In the genomic region with DNA sequence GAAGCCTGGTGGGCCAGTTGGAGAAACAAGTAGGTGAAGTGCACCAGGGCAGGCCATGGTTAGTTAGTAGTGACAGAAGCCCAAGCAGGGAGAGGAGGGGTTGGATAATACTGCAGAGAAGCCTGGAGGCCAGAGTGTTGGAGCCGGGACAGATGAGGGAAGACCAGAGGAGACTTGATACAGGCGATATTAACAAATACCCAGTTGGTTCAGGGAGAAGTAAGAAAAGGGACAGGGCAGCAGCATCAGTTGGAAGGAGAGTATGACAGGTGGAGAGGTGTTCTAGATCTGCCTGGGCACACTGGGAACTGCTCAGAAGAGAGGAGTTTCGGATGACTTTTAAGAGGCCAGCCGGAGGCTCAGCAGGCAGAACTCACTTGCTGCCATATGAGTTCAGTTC, we compare ENCODE assay signal across 15 mouse cellular contexts.
"Had no signal": no experiment of that assay in that cellular context is flagged by ENCODE, and none has a peak within 500 bp of the region (broad histone marks: within the 10 kb centered on the region; RNA-seq: fewer than 3 reads in every experiment).

No protein-coding gene starts in this region.

- H3K4me3 ChIP-seq: neural tube, embryonic 15.5 days; stomach, embryonic 15.5 days had no signal

- H3K27me3 ChIP-seq: neural tube, embryonic 15.5 days; stomach, embryonic 15.5 days had no signal

- H3K4me1 ChIP-seq: neural tube, embryonic 15.5 days; stomach, embryonic 15.5 days had no signal

- H3K9ac ChIP-seq: neural tube, embryonic 15.5 days; stomach, embryonic 15.5 days had no signal

- DNase-seq: retina, postnatal 1 day; right cerebral cortex, adult 18-20 months; right cerebral cortex, postnatal 14 days; right cerebral cortex, postnatal 25 days; right cerebral cortex, postnatal 4 days; spleen, adult 18-20 months; thymus, adult 18-20 months; thymus, adult 2 months; thymus, postnatal 14 days; thymus, postnatal 25 days; thymus, postnatal 36 days; thymus, postnatal 4 days had no signal

- H3K27ac ChIP-seq: neural tube, embryonic 15.5 days; stomach, embryonic 15.5 days; stomach, postnatal 0 days had no signal
